Mouse (Mus musculus) lung, adult 2 months (tissue): ENCODE results near the gene Heg1.

Source experiments
- CTCF ChIP-seq: fragments of 200-500 bp; IDR thresholded peaks from 2 replicates; pipeline ENCODE4 v1.5.1; 2011; ENCODE audit warnings: mild to moderate bottlenecking, low read length, control low read depth; ENCODE audit not compliant: insufficient read depth
- POLR2A ChIP-seq: fragments of 200-500 bp; IDR thresholded peaks from 2 replicates; pipeline ENCODE4 v1.6.1; 2011; ENCODE audit warnings: low read depth, mild to moderate bottlenecking, control low read depth, low read length, borderline replicate concordance; ENCODE audit errors: extremely low read depth

DNA sequence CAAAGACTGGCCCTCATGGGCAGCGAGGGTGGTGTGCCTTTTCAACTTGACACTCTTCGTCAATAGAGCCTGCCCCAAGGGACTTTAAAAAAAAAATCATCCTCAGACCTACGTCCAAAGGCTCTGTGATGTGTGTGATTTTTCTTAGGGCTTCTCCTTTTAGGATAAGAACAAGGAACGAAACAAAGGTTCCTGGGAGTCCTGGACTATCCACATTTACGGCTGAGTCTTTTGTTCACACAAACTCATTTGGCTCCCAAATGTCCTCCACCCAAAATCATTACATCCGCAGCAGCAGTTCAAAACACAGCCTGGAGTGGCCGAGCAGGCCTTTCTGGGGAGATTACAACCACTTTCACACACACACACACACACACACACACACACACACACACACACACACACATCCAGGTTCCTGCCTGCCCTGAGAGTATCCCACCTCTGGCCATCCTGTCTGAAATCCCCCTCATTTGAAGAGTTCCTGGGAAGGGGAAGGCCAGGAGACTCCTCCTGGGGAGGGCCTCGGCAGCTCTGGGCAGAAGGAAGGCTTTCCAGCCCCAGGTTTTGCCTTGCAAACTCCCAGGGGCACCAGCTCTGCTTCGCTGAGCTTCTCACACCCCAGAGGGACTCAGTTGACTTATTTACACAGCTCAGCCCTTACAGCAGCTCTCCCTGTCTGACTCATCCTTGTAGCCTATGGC is 13.6 kb downstream of the Heg1 start:
- TF ChIP-seq CTCF (no peak), POLR2A (no peak)
